Mouse (Mus musculus): ENCODE data around the gene Stk16. TPM values are rescaled to one million over a fixed set of nuclear protein-coding genes. Genes with fewer than 3 reads are reported as not detected.
"Not testable (repeated sequence)": the region's sequence is repeated elsewhere in the genome, so short reads cannot be mapped to it uniquely, and the experiment has no call there.

The Stk16 gene
- polyA plus RNA-seq, 2 experiments from 2014 or later, result 45.7 to 65.1 TPM

- no peak for ATAC-seq
Measured at GRCm38 (mm10) chr1:75213096-75213495, 2.5 kb downstream of the Stk16 start.

- ATAC-seq, result no peak
Measured at GRCm38 (mm10) chr1:75214442-75214841, 3.8 kb downstream of the Stk16 start.

GRCm38 (mm10) chr1:75214886-75215285 is 4.2 kb downstream of the Stk16 start:
- ATAC-seq, result no peak

GRCm38 (mm10) chr1:75215785-75216184 is 5.1 kb downstream of the Stk16 start:
- ATAC-seq, result no peak

- no peak for ATAC-seq
Measured at GRCm38 (mm10) chr1:75216797-75217585, 6.4 kb downstream of the Stk16 start.

GRCm38 (mm10) chr1:75217893-75218226 is 7.2 kb downstream of the Stk16 start:
- peak; percentile 1 for ATAC-seq

- ATAC-seq, result peak; percentile 54
Measured at GRCm38 (mm10) chr1:75218227-75219001, 7.8 kb downstream of the Stk16 start.

- peak; percentile 91 for ATAC-seq
Measured at GRCm38 (mm10) chr1:75219078-75219477, 8.4 kb downstream of the Stk16 start.

- ATAC-seq, result no peak
Measured at GRCm38 (mm10) chr1:75219531-75219930, 8.9 kb downstream of the Stk16 start, which contains the start of gene Tuba4a. TSS of gene Tuba4a (minus strand) at chr1:75219865.

- no peak for ATAC-seq
Measured at GRCm38 (mm10) chr1:75221538-75221937, 10.9 kb downstream of the Stk16 start.

GRCm38 (mm10) chr1:75222926-75223325 is 12.3 kb downstream of the Stk16 start:
- ATAC-seq, result no peak

- ATAC-seq, result no peak
Measured at GRCm38 (mm10) chr1:75223532-75223931, 12.9 kb downstream of the Stk16 start.

- no peak for ATAC-seq
Measured at GRCm38 (mm10) chr1:75225473-75225872, 14.8 kb downstream of the Stk16 start.

GRCm38 (mm10) chr1:75226138-75226537 is 15.5 kb downstream of the Stk16 start:
- no peak for ATAC-seq

GRCm38 (mm10) chr1:75227653-75228052 is 17.0 kb downstream of the Stk16 start:
- ATAC-seq, result no peak

- no peak for ATAC-seq
Measured at GRCm38 (mm10) chr1:75229158-75229557, 18.5 kb downstream of the Stk16 start.

GRCm38 (mm10) chr1:75230335-75230994 is 19.8 kb downstream of the Stk16 start:
- no peak for ATAC-seq

GRCm38 (mm10) chr1:75231224-75231623 is 20.6 kb downstream of the Stk16 start:
- no peak for ATAC-seq

- no peak for ATAC-seq
Measured at GRCm38 (mm10) chr1:75231664-75232152, 21.1 kb downstream of the Stk16 start, which contains the start of gene A630095N17Rik. TSS of gene A630095N17Rik (minus strand) at chr1:75232102.

GRCm38 (mm10) chr1:75232489-75232888 is 21.9 kb downstream of the Stk16 start:
- ATAC-seq, result not testable (repeated sequence)

- ATAC-seq, result peak; percentile 60
Measured at GRCm38 (mm10) chr1:75234606-75235005, 24.0 kb downstream of the Stk16 start.

- ATAC-seq, result peak; percentile 67
Measured at GRCm38 (mm10) chr1:75236117-75237050, 25.7 kb downstream of the Stk16 start, which contains the start of gene Dnajb2. TSS of gene Dnajb2 (plus strand) at chr1:75236406.

Measured in activated CD4-positive, CD25-positive, alpha-beta regulatory T cell, adult 4 months (primary cell).